Mouse (Mus musculus): ENCODE results near the gene Ntn1. TPM values are rescaled to one million over a fixed set of nuclear protein-coding genes. Genes with fewer than 3 reads are reported as not detected.

Ntn1 gene
- polyA plus RNA-seq, 1 experiment from 2014 or later, result 1.6 TPM

GRCm38 (mm10) chr11:68203658-68204315 is 196.8 kb downstream of the Ntn1 start:
- no peak overlapping the region for H3K27ac ChIP-seq
- no peaks in the 10 kb centered on the region for H3K79me2 ChIP-seq (ENCODE audit: inconsistent target)
- no peak overlapping the region for H3K4me3 ChIP-seq (ENCODE audit: inconsistent target)
- 77% methylated on average over 10 of the region's 10 CpGs for WGBS (ENCODE audit: missing documents)
- no peaks in the 10 kb centered on the region for H3K36me3 ChIP-seq (ENCODE audit: inconsistent target)

- Histone ChIP-seq H3K36me3 (ENCODE audit: inconsistent target) (no peaks in the 10 kb centered on the region), H3K4me3 (ENCODE audit: inconsistent target) (no peak overlapping the region), H3K79me2 (ENCODE audit: inconsistent target) (no peaks in the 10 kb centered on the region), H3K27ac (no peak overlapping the region)
- 97% methylated on average over 10 of the region's 10 CpGs for WGBS (ENCODE audit: missing documents)
Observed at GRCm38 (mm10) chr11:68202561-68202960, 198.1 kb downstream of the Ntn1 start.

DNA sequence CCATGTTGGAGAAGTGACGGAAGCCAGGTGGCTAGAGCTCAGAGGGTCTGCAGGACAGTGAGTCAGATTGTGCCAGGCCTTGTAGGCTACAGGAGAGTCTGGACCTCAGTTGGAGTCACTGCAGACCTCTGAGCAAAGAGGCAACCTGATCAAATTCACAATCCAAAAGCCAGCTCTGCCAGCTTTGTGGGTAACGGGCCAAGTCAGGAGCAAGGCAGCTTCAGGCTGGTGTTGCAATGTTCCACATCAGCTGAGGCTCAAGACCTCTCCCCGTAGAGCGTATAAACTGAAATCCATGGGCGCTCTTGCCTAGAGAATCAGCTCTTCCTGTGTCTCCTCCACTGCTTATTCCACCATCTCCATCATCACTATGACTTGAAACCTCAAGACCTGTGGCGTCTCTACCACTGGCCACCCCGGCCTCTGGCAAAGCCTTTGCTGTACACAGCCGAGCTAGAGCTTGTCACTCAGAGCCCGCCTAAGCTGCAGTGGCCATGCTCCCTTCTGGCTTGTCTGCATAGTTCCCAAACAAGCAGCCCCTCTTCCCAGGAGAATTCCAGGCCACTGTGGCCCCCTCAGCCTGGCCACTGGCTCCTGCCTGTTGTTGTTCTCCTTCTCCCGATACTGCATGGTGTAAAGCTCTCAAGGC is 198.7 kb downstream of the Ntn1 start:
- H3K4me3 ChIP-seq (ENCODE audit: inconsistent target), result no peak overlapping the region
- no peaks in the 10 kb centered on the region for H3K79me2 ChIP-seq (ENCODE audit: inconsistent target)

GRCm38 (mm10) chr11:68201063-68201462 is 199.6 kb downstream of the Ntn1 start:
- Histone ChIP-seq H3K36me3 (ENCODE audit: inconsistent target) (no peaks in the 10 kb centered on the region), H3K79me2 (ENCODE audit: inconsistent target) (no peaks in the 10 kb centered on the region), H3K4me3 (ENCODE audit: inconsistent target) (no peak overlapping the region), H3K27ac (no peak overlapping the region)
- WGBS (ENCODE audit: missing documents), result 20% methylated on average over 1 of the region's 1 CpGs

More for the DNA sequence above, 198.7 kb downstream of the Ntn1 start:
- Histone ChIP-seq H3K27ac (no peak overlapping the region), H3K36me3 (ENCODE audit: inconsistent target) (no peaks in the 10 kb centered on the region)
- 85% methylated on average over 10 of the region's 10 CpGs for WGBS (ENCODE audit: missing documents)

- Histone ChIP-seq H3K4me3 (ENCODE audit: inconsistent target) (no peak overlapping the region), H3K36me3 (ENCODE audit: inconsistent target) (no peaks in the 10 kb centered on the region), H3K27ac (no peak overlapping the region), H3K79me2 (ENCODE audit: inconsistent target) (no peaks in the 10 kb centered on the region)
- WGBS (ENCODE audit: missing documents), result 94% methylated on average over 4 of the region's 4 CpGs
Observed at GRCm38 (mm10) chr11:68200500-68200899, 200.1 kb downstream of the Ntn1 start.

DNA sequence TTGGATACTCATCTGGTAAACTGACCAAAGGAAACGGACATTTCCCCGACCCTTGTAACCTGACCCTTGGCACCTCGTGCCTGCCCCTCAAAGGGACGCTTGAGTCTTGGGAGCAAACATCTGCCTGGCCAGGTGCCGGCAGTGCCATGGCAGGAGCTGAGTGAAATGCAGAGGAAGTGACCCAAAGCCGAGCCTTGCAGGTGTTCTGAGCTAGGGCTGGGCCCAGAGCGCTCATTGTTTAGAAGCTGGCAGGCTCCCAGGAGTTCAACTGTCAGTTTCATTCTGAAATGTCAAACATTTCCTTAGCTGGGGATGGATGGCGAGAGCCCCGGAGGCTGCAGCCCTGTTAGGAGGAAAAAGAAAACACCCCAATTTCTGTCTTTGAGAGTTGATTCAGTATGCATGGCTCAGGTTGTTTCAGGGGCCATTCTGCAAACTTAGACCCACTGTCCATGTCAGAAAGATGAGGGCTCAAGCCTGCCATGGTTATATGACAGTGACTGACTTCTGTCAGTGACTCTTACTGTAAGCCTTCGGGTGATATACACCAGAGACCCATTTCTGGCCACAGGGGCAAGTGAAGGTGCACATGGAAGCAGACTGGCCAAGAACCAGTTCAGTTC is 200.7 kb downstream of the Ntn1 start:
- H3K27ac ChIP-seq, result no peak overlapping the region
- 28% methylated on average over 10 of the region's 10 CpGs for WGBS (ENCODE audit: missing documents)

DNA sequence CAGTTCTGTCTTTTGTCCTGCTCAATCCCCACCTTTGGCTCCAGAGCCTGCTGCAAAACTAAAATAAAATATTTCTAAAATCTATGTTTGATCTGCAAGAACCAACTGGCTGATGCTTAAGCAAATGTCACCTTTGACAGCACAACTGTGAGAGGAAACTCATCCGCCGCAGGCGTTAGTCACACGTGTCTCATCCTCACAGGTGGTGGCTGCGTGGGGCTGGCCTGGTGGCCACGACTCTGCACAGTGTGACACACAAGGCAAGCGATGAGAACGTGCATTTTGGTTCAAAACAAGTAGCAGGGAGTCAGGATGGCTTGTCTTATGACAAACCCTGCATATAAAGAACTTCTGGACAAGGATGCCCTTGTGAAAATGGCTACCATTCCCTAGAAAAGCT is 201.5 kb downstream of the Ntn1 start:
- no peak overlapping the region for H3K27ac ChIP-seq
- no peak overlapping the region for H3K4me3 ChIP-seq (ENCODE audit: inconsistent target)
- no peaks in the 10 kb centered on the region for H3K36me3 ChIP-seq (ENCODE audit: inconsistent target)
- 76% methylated on average over 8 of the region's 8 CpGs for WGBS (ENCODE audit: missing documents)
- no peaks in the 10 kb centered on the region for H3K79me2 ChIP-seq (ENCODE audit: inconsistent target)

More for the DNA sequence above, 200.7 kb downstream of the Ntn1 start:
- Histone ChIP-seq H3K36me3 (ENCODE audit: inconsistent target) (no peaks in the 10 kb centered on the region), H3K79me2 (ENCODE audit: inconsistent target) (no peaks in the 10 kb centered on the region), H3K4me3 (ENCODE audit: inconsistent target) (no peak overlapping the region)

GRCm38 (mm10) chr11:68198696-68199095 is 201.9 kb downstream of the Ntn1 start:
- H3K36me3 ChIP-seq (ENCODE audit: inconsistent target), result no peaks in the 10 kb centered on the region
- no peak overlapping the region for H3K4me3 ChIP-seq (ENCODE audit: inconsistent target)
- 87% methylated on average over 10 of the region's 10 CpGs for WGBS (ENCODE audit: missing documents)
- no peaks in the 10 kb centered on the region for H3K79me2 ChIP-seq (ENCODE audit: inconsistent target)
- no peak overlapping the region for H3K27ac ChIP-seq

DNA sequence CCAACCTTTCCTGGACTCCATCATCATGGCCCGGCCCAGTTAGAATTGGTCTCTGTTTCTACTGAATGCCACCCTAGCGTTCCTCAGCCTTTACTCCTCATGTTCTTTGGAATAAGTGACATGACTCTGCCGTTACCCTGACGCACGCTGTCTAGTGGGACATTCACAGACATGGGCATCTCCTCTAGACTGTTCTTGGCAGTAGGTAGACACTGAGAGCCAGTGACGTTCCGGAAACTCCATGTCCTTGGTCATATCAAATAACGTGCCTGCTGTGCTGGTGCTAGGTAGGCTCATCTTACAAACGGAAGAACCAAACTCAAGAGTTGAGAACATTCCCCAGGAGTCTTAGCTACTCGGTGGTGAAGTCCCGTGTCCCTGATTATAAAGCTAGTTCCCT is 203.2 kb downstream of the Ntn1 start:
- H3K4me3 ChIP-seq (ENCODE audit: inconsistent target), result no peak overlapping the region
- H3K27ac ChIP-seq, result no peak overlapping the region
- H3K36me3 ChIP-seq (ENCODE audit: inconsistent target), result no peaks in the 10 kb centered on the region
- H3K79me2 ChIP-seq (ENCODE audit: inconsistent target), result no peaks in the 10 kb centered on the region
- 96% methylated on average over 11 of the region's 11 CpGs for WGBS (ENCODE audit: missing documents)

DNA sequence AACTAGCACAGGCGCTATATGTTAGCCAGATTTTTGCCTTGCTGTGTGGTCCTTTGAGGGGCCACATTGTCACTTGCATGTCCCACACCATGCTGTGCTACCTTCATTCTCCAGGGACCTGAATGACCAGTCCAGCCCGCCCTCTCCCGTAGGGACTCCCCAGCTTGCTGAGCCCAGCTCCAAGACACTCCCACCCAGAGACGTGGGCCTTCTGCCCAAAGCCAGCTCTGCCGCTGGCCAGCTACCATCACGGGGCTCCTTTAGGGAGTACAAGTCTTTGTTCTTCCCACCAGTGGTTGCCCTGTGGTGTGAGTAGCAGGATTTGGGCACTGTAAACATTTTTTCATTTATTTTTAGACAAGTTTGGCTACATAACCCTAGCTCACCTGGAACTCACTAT is 204.1 kb downstream of the Ntn1 start:
- Histone ChIP-seq H3K36me3 (ENCODE audit: inconsistent target) (no peaks in the 10 kb centered on the region), H3K79me2 (ENCODE audit: inconsistent target) (no peaks in the 10 kb centered on the region), H3K4me3 (ENCODE audit: inconsistent target) (no peak overlapping the region), H3K27ac (no peak overlapping the region)
- WGBS (ENCODE audit: missing documents), result 94% methylated on average over 6 of the region's 6 CpGs

DNA sequence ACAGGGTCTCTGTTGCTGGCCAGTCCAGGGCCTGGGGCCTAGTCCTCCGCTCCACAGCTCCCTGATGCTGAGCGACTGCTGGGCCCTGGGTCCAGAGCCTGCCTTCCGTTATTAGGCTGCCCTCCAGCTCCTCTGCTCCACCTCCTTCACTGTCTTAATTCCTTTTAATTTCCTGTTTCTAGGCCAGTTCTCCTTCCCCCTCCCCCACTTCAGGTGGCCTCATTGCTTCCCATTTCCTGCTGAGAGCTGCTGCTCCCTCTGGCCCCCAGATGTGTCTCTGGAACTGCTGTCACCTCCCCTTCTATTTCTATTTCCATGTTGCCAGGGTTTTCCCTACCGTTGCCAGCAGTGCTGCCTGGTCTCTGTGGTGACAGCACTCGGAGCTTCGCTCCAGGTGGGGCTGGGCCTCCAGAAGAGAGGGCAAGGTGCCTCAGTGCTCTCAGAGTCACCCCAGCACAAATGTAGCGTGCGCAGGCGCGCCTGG is 204.9 kb downstream of the Ntn1 start:
- no peaks in the 10 kb centered on the region for H3K36me3 ChIP-seq (ENCODE audit: inconsistent target)
- H3K27ac ChIP-seq, result no peak overlapping the region
- H3K4me3 ChIP-seq (ENCODE audit: inconsistent target), result no peak overlapping the region
- WGBS (ENCODE audit: missing documents), result 88% methylated on average over 10 of the region's 10 CpGs
- no peaks in the 10 kb centered on the region for H3K79me2 ChIP-seq (ENCODE audit: inconsistent target)

DNA sequence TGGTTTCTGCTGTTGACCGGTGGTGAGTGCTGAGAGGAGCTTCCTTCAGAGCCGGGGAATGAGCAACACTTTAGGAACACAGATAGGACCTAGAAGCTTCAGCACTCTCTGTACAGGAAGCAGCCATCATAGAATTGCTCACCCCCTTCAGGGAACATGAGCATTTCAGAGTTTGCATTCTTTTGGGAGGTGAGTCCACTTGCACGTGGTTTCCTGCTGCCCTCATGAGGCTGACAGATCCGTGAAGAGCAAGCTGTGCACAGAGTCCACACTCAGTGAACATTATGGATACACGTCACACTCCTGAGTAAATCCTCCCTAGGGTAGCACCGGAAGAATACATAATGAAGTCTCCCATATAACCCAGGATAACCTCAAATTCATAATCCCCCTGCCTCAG is 205.5 kb downstream of the Ntn1 start:
- no peak overlapping the region for H3K27ac ChIP-seq
- H3K79me2 ChIP-seq (ENCODE audit: inconsistent target), result no peaks in the 10 kb centered on the region
- 71% methylated on average over 6 of the region's 6 CpGs for WGBS (ENCODE audit: missing documents)
- H3K4me3 ChIP-seq (ENCODE audit: inconsistent target), result no peak overlapping the region
- H3K36me3 ChIP-seq (ENCODE audit: inconsistent target), result no peaks in the 10 kb centered on the region

- no peaks in the 10 kb centered on the region for H3K36me3 ChIP-seq (ENCODE audit: inconsistent target)
- H3K79me2 ChIP-seq (ENCODE audit: inconsistent target), result no peaks in the 10 kb centered on the region
- H3K27ac ChIP-seq, result no peak overlapping the region
- no peak overlapping the region for H3K4me3 ChIP-seq (ENCODE audit: inconsistent target)
- 91% methylated on average over 5 of the region's 5 CpGs for WGBS (ENCODE audit: missing documents)
Observed at GRCm38 (mm10) chr11:68190849-68191248, 209.8 kb downstream of the Ntn1 start.

DNA sequence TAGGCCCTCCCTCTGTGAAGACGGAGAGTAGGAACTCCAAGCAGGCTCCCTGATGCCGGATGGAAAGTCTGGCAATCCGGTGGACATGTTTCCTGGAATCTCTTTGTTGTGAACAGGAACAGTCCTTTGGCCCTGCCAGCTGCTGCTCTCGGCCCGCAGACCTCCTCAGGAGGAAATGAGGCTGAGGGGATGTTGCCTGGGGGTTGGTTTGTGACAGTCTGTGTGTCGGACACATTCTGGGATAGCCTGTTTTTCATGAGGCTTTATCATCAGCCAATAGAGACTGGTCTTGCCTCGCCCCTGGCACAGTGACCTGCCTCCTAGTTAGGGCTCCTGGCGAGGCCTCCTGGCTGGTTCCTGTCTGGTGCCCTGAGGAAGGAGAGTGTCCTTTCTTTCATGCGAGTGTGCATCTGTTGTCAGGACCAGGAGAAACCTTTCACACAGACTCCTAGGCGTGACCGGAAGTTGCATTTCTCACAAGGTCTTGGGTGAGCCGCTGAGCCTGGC is 211.9 kb downstream of the Ntn1 start:
- no peak overlapping the region for H3K27ac ChIP-seq
- H3K4me3 ChIP-seq (ENCODE audit: inconsistent target), result no peak overlapping the region
- no peaks in the 10 kb centered on the region for H3K36me3 ChIP-seq (ENCODE audit: inconsistent target)
- 80% methylated on average over 12 of the region's 12 CpGs for WGBS (ENCODE audit: missing documents)
- no peaks in the 10 kb centered on the region for H3K79me2 ChIP-seq (ENCODE audit: inconsistent target)

- 86% methylated on average over 8 of the region's 8 CpGs for WGBS (ENCODE audit: missing documents)
- no peak overlapping the region for H3K4me3 ChIP-seq (ENCODE audit: inconsistent target)
- H3K79me2 ChIP-seq (ENCODE audit: inconsistent target), result no peaks in the 10 kb centered on the region
- no peaks in the 10 kb centered on the region for H3K36me3 ChIP-seq (ENCODE audit: inconsistent target)
- H3K27ac ChIP-seq, result no peak overlapping the region
Observed at GRCm38 (mm10) chr11:68187242-68187641, 213.4 kb downstream of the Ntn1 start.

Measured in macrophage (primary cell).